Mouse (Mus musculus) heart, embryonic 12.5 days (tissue): ENCODE measurements at regions not wholly inside any gene's neighbourhood (a gene's known extent, or its start where the extent isn't known, plus 50 kb on each side); places are given as distances from the start of the nearest gene placed in this dataset.
A peak's percentile ranks its signal among the peaks of the same experiment; 100 is the strongest.

ENCODE experiments used
- ATAC-seq: fragments of 200-750 bp; cut with Nextera tagmentation; 2 replicates; pipeline ENCODE4 v1.8.0; 2017; ENCODE audit warnings: moderate TSS enrichment, moderate library complexity; ENCODE audit not compliant: insufficient number of reproducible peaks, low FRiP score
- H3K27ac ChIP-seq: fragments of 300-500 bp; sonication (generic); 2 replicates; pipeline ENCODE4 v1.5.1; 2016; ENCODE audit warnings: mild to moderate bottlenecking, moderate library complexity; ENCODE audit not compliant: poor library complexity, severe bottlenecking
- H3K27me3 ChIP-seq: fragments of 300-500 bp; sonication (generic); replicated peaks from 2 replicates; pipeline ENCODE4 v1.6.1; 2016; ENCODE audit warnings: mild to moderate bottlenecking, moderate library complexity
- H3K36me3 ChIP-seq: fragments of 300-500 bp; sonication (generic); 2 replicates; pipeline ENCODE4 v1.6.1; 2016; ENCODE audit warnings: mild to moderate bottlenecking, moderate library complexity
- H3K4me1 ChIP-seq: fragments of 300-500 bp; sonication (generic); replicated peaks from 2 replicates; pipeline ENCODE4 v1.6.1; 2016; ENCODE audit warnings: mild to moderate bottlenecking
- H3K4me2 ChIP-seq: fragments of 300-500 bp; sonication (generic); 2 replicates; pipeline ENCODE4 v1.6.1; 2016; ENCODE audit warnings: mild to moderate bottlenecking, moderate library complexity
- H3K4me3 ChIP-seq: fragments of 300-500 bp; sonication (generic); 2 replicates; pipeline ENCODE4 v1.5.1; 2016; ENCODE audit warnings: mild to moderate bottlenecking
- H3K9ac ChIP-seq: fragments of 300-500 bp; sonication (generic); 2 replicates; pipeline ENCODE4 v1.6.1; 2016; ENCODE audit warnings: mild to moderate bottlenecking, moderate library complexity
- H3K9me3 ChIP-seq: fragments of 300-500 bp; sonication (generic); replicated peaks from 2 replicates; pipeline ENCODE4 v1.6.1; 2016; ENCODE audit warnings: mild to moderate bottlenecking, moderate library complexity
- WGBS: fragments of 180-500 bp; shearing (Covaris S2); methylation state at CpG from one replicate; pipeline ENCODE4 v1.1.7; 2016; 5-methylcytosine and 5-hydroxymethylcytosine counted together

- WGBS = 62% methylated on average over 4 of the region's 4 CpGs
- H3K9me3 ChIP-seq = no peaks in the 10 kb centered on the region
- no peaks in the 10 kb centered on the region for H3K36me3 ChIP-seq
- no peak overlapping the region for H3K27ac ChIP-seq
- H3K4me2 ChIP-seq = no peak overlapping the region
- H3K4me3 ChIP-seq = no peak overlapping the region
- H3K9ac ChIP-seq = no peak overlapping the region
- no peaks in the 10 kb centered on the region for H3K27me3 ChIP-seq
- ATAC-seq = no peak
- no peaks in the 10 kb centered on the region for H3K4me1 ChIP-seq
Observed at GRCm38 (mm10) chr17:79519356-79519755, 92.3 kb upstream of the Rmdn2 start.

GRCm38 (mm10) chr17:79520283-79520682, 91.4 kb upstream of the Rmdn2 start:
- Histone ChIP-seq H3K4me1 (no peaks in the 10 kb centered on the region), H3K27ac (no peak overlapping the region), H3K9me3 (no peaks in the 10 kb centered on the region), H3K4me2 (no peak overlapping the region), H3K4me3 (no peak overlapping the region), H3K36me3 (no peaks in the 10 kb centered on the region), H3K9ac (no peak overlapping the region), H3K27me3 (no peaks in the 10 kb centered on the region)
- no peak for ATAC-seq
- WGBS = 76% methylated on average over 5 of the region's 5 CpGs

- no peaks in the 10 kb centered on the region; the same call in 1 of the 2 replicates for H3K27me3 ChIP-seq
- no peaks in the 10 kb centered on the region for H3K4me1 ChIP-seq
- ATAC-seq = no peak
- H3K9ac ChIP-seq = no peak overlapping the region
- H3K4me2 ChIP-seq = no peak overlapping the region
- no peak overlapping the region for H3K27ac ChIP-seq
- H3K36me3 ChIP-seq = no peaks in the 10 kb centered on the region
- H3K4me3 ChIP-seq = no peak overlapping the region
- 83% methylated on average over 7 of the region's 7 CpGs for WGBS
- no peaks in the 10 kb centered on the region for H3K9me3 ChIP-seq
Observed at GRCm38 (mm10) chr17:79521691-79522090, 90.0 kb upstream of the Rmdn2 start.

GRCm38 (mm10) chr17:79523230-79523629, 88.4 kb upstream of the Rmdn2 start:
- Histone ChIP-seq H3K4me3 (no peak overlapping the region), H3K27ac (no peak overlapping the region), H3K9ac (no peak overlapping the region), H3K27me3 (no peaks in the 10 kb centered on the region; the same call in 1 of the 2 replicates), H3K4me1 (no peaks in the 10 kb centered on the region), H3K36me3 (no peaks in the 10 kb centered on the region), H3K4me2 (no peak overlapping the region), H3K9me3 (no peaks in the 10 kb centered on the region)
- WGBS = 91% methylated on average over 3 of the region's 3 CpGs
- ATAC-seq = no peak

GRCm38 (mm10) chr17:79527391-79527790, 84.3 kb upstream of the Rmdn2 start:
- Histone ChIP-seq H3K27me3 (no peaks in the 10 kb centered on the region; the same call in 1 of the 2 replicates), H3K4me1 (no peaks in the 10 kb centered on the region), H3K36me3 (no peaks in the 10 kb centered on the region), H3K4me3 (no peak overlapping the region), H3K4me2 (no peak overlapping the region), H3K27ac (no peak overlapping the region), H3K9ac (no peak overlapping the region), H3K9me3 (no peaks in the 10 kb centered on the region)
- 84% methylated on average over 3 of the region's 3 CpGs for WGBS
- no peak for ATAC-seq

GRCm38 (mm10) chr17:79536549-79536948, 75.1 kb upstream of the Rmdn2 start:
- Histone ChIP-seq H3K27ac (no peak overlapping the region), H3K4me3 (no peak overlapping the region), H3K4me1 (no peaks in the 10 kb centered on the region), H3K4me2 (no peak overlapping the region), H3K27me3 (peaks cover 6% of the 10 kb centered on the region; the same call in 1 of the 2 replicates), H3K9ac (no peak overlapping the region), H3K36me3 (no peaks in the 10 kb centered on the region), H3K9me3 (no peaks in the 10 kb centered on the region)
- 61% methylated on average over 4 of the region's 4 CpGs for WGBS
- no peak for ATAC-seq

- no peaks in the 10 kb centered on the region for H3K36me3 ChIP-seq
- no peak overlapping the region for H3K4me3 ChIP-seq
- H3K9me3 ChIP-seq = no peaks in the 10 kb centered on the region
- H3K27me3 ChIP-seq = peaks cover 6% of the 10 kb centered on the region; the same call in 1 of the 2 replicates
- H3K4me2 ChIP-seq = no peak overlapping the region
- ATAC-seq = peak; percentile 64
- H3K27ac ChIP-seq = no peak overlapping the region
- WGBS = 64% methylated on average over 4 of the region's 4 CpGs
- H3K4me1 ChIP-seq = no peaks in the 10 kb centered on the region; the same call in 1 of the 2 replicates
- H3K9ac ChIP-seq = no peak overlapping the region
Observed at GRCm38 (mm10) chr17:79538789-79539188, 72.9 kb upstream of the Rmdn2 start.

GRCm38 (mm10) chr17:79540038-79540437, 71.6 kb upstream of the Rmdn2 start:
- Histone ChIP-seq H3K9ac (no peak overlapping the region), H3K4me2 (no peak overlapping the region), H3K9me3 (no peaks in the 10 kb centered on the region), H3K27me3 (peaks cover 6% of the 10 kb centered on the region; the same call in 1 of the 2 replicates), H3K4me3 (no peak overlapping the region), H3K27ac (no peak overlapping the region), H3K36me3 (no peaks in the 10 kb centered on the region), H3K4me1 (peaks cover 4% of the 10 kb centered on the region)
- no peak for ATAC-seq
- WGBS = 85% methylated on average over 1 of the region's 1 CpGs

- Histone ChIP-seq H3K4me3 (no peak overlapping the region), H3K27ac (no peak overlapping the region), H3K36me3 (no peaks in the 10 kb centered on the region), H3K27me3 (peaks cover 5% of the 10 kb centered on the region; the same call in 1 of the 2 replicates), H3K9ac (no peak overlapping the region), H3K9me3 (no peaks in the 10 kb centered on the region), H3K4me1 (peaks cover 5% of the 10 kb centered on the region), H3K4me2 (no peak overlapping the region)
- 87% methylated on average over 2 of the region's 2 CpGs for WGBS
- ATAC-seq = no peak
Observed at GRCm38 (mm10) chr17:79540511-79540910, 71.2 kb upstream of the Rmdn2 start.

- Histone ChIP-seq H3K4me1 (peaks cover 9% of the 10 kb centered on the region), H3K4me3 (no peak overlapping the region), H3K9ac (no peak overlapping the region), H3K36me3 (no peaks in the 10 kb centered on the region), H3K27ac (peak overlapping the region; percentile 59; the same call in 1 of the 2 replicates), H3K4me2 (no peak overlapping the region), H3K27me3 (no peaks in the 10 kb centered on the region), H3K9me3 (no peaks in the 10 kb centered on the region)
- peak; percentile 88 for ATAC-seq
- WGBS = 49% methylated on average over 7 of the region's 7 CpGs
Observed at GRCm38 (mm10) chr17:79543907-79544522, 67.6 kb upstream of the Rmdn2 start.

GRCm38 (mm10) chr17:79545878-79546277, 65.8 kb upstream of the Rmdn2 start:
- no peak for ATAC-seq

GRCm38 (mm10) chr17:79547075-79547474, 64.6 kb upstream of the Rmdn2 start:
- Histone ChIP-seq H3K4me2 (no peak overlapping the region), H3K27ac (no peak overlapping the region), H3K27me3 (no peaks in the 10 kb centered on the region), H3K4me3 (no peak overlapping the region), H3K36me3 (no peaks in the 10 kb centered on the region), H3K9me3 (no peaks in the 10 kb centered on the region), H3K9ac (no peak overlapping the region), H3K4me1 (peaks cover 9% of the 10 kb centered on the region)
- ATAC-seq = no peak
- 82% methylated on average over 2 of the region's 2 CpGs for WGBS

More at GRCm38 (mm10) chr17:79545878-79546277, 65.8 kb upstream of the Rmdn2 start:
- Histone ChIP-seq H3K4me1 (peaks cover 9% of the 10 kb centered on the region), H3K27ac (no peak overlapping the region), H3K36me3 (no peaks in the 10 kb centered on the region), H3K9ac (no peak overlapping the region), H3K4me2 (no peak overlapping the region), H3K4me3 (no peak overlapping the region), H3K27me3 (no peaks in the 10 kb centered on the region), H3K9me3 (no peaks in the 10 kb centered on the region)
- 88% methylated on average over 2 of the region's 2 CpGs for WGBS
